8 mouse cellular contexts compared by ENCODE assay signal in genomic region chr2:150688541-150689186, GRCm38 (mm10). TPM values are rescaled to one million over a fixed set of nuclear protein-coding genes. Genes with fewer than 3 reads are reported as not detected.
DNase-seq lines count a peak whose midpoint lies in the region; ATAC-seq and TF ChIP-seq lines count a peak whose summit lies in the region.
"Had no signal": no experiment of that assay in that cellular context is flagged by ENCODE, and none has a peak within 500 bp of the region (broad histone marks: within the 10 kb centered on the region; RNA-seq: fewer than 3 reads in every experiment).

No protein-coding gene starts in this region.

- no peak for ATAC-seq in liver, embryonic 15.5 days (ENCODE audit: insufficient read depth)
- ATAC-seq in stomach, embryonic 14.5 days (ENCODE audit: insufficient number of reproducible peaks, insufficient read depth, low FRiP score, low read depth) = no peak

- H3K9ac ChIP-seq in heart, adult 2 months (ENCODE audit: low read depth, low read length) = no peak overlapping the region
- H3K9ac ChIP-seq in liver, embryonic 15.5 days = no peak overlapping the region
- H3K9ac ChIP-seq in stomach, embryonic 14.5 days (replicated peaks; ENCODE audit: low read depth, low read length) = no peak overlapping the region

- H3K4me1 ChIP-seq in heart, adult 2 months (ENCODE audit: control insufficient read depth, insufficient read depth, low read length) = no peaks in the 10 kb centered on the region
- H3K4me1 ChIP-seq in liver, embryonic 15.5 days (replicated peaks) = no peaks in the 10 kb centered on the region
- H3K4me1 ChIP-seq in stomach, embryonic 14.5 days (ENCODE audit: control insufficient read depth, insufficient read depth, low read length) = peaks cover 6% of the 10 kb centered on the region; the same call in 1 of the 2 replicates

- TF ChIP-seq EP300 in heart, adult 2 months (IDR thresholded peaks at IDR 0.05; ENCODE audit: insufficient read depth, low read depth, low read length) = no peak

- no peak overlapping the region for H3K27ac ChIP-seq in heart, adult 2 months
- H3K27ac ChIP-seq in liver, embryonic 15.5 days (replicated peaks) = no peak overlapping the region
- no peak overlapping the region for H3K27ac ChIP-seq in stomach, embryonic 14.5 days (ENCODE audit: low read length)

- peak overlapping the region; percentile 41; the same call in 1 of the 2 replicates for H3K4me2 ChIP-seq in liver, embryonic 15.5 days
- peak overlapping the region; percentile 50 for H3K4me2 ChIP-seq in stomach, embryonic 14.5 days (replicated peaks; ENCODE audit: low read depth, low read length)

- 0 out of 2 replicates have a peak, but pooled peaks have one; percentile 1 for TF ChIP-seq CTCF in heart, adult 2 months (IDR thresholded peaks at IDR 0.05)

- H3K27me3 ChIP-seq in heart, adult 2 months (ENCODE audit: control insufficient read depth, insufficient read depth, low read length) = peaks cover 12% of the 10 kb centered on the region
- H3K27me3 ChIP-seq in liver, embryonic 15.5 days = peaks cover 86% of the 10 kb centered on the region
- peaks cover 37% of the 10 kb centered on the region for H3K27me3 ChIP-seq in stomach, embryonic 14.5 days (ENCODE audit: control insufficient read depth, insufficient read depth, low read length)

- no peaks in the 10 kb centered on the region for H3K36me3 ChIP-seq in heart, adult 2 months (ENCODE audit: control insufficient read depth, insufficient read depth, low read length)
- no peaks in the 10 kb centered on the region for H3K36me3 ChIP-seq in liver, embryonic 15.5 days (replicated peaks)
- H3K36me3 ChIP-seq in stomach, embryonic 14.5 days (ENCODE audit: control insufficient read depth, insufficient read depth, low read length) = no peaks in the 10 kb centered on the region

- no peak for TF ChIP-seq POLR2A in heart, adult 2 months (IDR thresholded peaks at IDR 0.05; ENCODE audit: insufficient read depth, low read depth, low read length)

- intact Hi-C loops in heart, adult 2 months (cut with DNase I) = no loop called here

- DNase-seq in thymus, postnatal 14 days = peak; percentile 9
- no peak for DNase-seq in thymus, postnatal 36 days
- DNase-seq in cerebellum, postnatal 14 days = peak; percentile 89 to 98
- peak; percentile 65 to 75 for DNase-seq in heart, adult 2 months
- peak; percentile 44 for DNase-seq in kidney, adult 11 months

- H3K4me3 ChIP-seq in heart, adult 2 months = peak overlapping the region; percentile 22
- H3K4me3 ChIP-seq in liver, embryonic 15.5 days (replicated peaks) = 0 out of 2 replicates have a peak overlapping the region, but pooled peaks have one; percentile 12
- peak overlapping the region; percentile 29 for H3K4me3 ChIP-seq in stomach, embryonic 14.5 days (ENCODE audit: low read depth, low read length)

- no peaks in the 10 kb centered on the region for H3K79me2 ChIP-seq in heart, adult 2 months (replicated peaks; ENCODE audit: control insufficient read depth, insufficient read depth, low read length)

- WGBS in heart, adult 2 months = under 1% methylated on average over 44 of the region's 44 CpGs
- WGBS in liver, embryonic 15.5 days (ENCODE audit: insufficient replicate concordance) = 2% methylated on average over 44 of the region's 44 CpGs
- under 1% methylated on average over 42 of the region's 44 CpGs for WGBS in stomach, embryonic 14.5 days

- H3K9me3 ChIP-seq in liver, embryonic 15.5 days (replicated peaks) = no peaks in the 10 kb centered on the region
- no peaks in the 10 kb centered on the region for H3K9me3 ChIP-seq in stomach, embryonic 14.5 days (ENCODE audit: control insufficient read depth, low read depth, low read length)

RNA-seq across cellular contexts. Expression of gene Vsx1, which starts 0.5 kb away (rescaled TPM):
- total RNA-seq in heart, adult 2 months (2021) = under 1 TPM; 0.10 to 0.14 TPM
- not detected in 2 replicates for polyA plus RNA-seq in heart, adult 2 months (2012; rRNA removed)
- polyA plus RNA-seq in liver, embryonic 15.5 days (2015; fragmentation: Nextera tagmentation; extraction: Ambion mirVana) = not detected in 2 replicates
- not detected in 2 replicates for polyA plus RNA-seq in stomach, embryonic 14.5 days (2014; fragmentation: Nextera tagmentation; extraction: Ambion mirVana)
- total RNA-seq: left cerebral cortex, postnatal 25 days had no signal

RNA-seq across cellular contexts. Expression of gene Acss1, which starts 20.4 kb away (rescaled TPM):
- total RNA-seq in heart, adult 2 months (2021) = 100 to 1,000 TPM; 256 to 332 TPM
- polyA plus RNA-seq in heart, adult 2 months (2012; rRNA removed) = 301 and 494 TPM in 2 replicates
- polyA plus RNA-seq in liver, embryonic 15.5 days (2015; fragmentation: Nextera tagmentation; extraction: Ambion mirVana) = 45.3 and 50.8 TPM in 2 replicates
- polyA plus RNA-seq in stomach, embryonic 14.5 days (2014; fragmentation: Nextera tagmentation; extraction: Ambion mirVana) = 28.7 and 29.1 TPM in 2 replicates

Comparison
In these comparisons a context has a peak if more than half of its experiments do, and no peak if none do; other contexts are left out.
1. DNase-seq: peak in thymus, postnatal 14 days (single experiment), cerebellum, postnatal 14 days (2 of 2), heart, adult 2 months (2 of 2) and kidney, adult 11 months (single experiment); none in thymus, postnatal 36 days (0 of 2).
2. Peak in every context shown above with its lines, with median percentiles within 50 percentile points of each other: H3K4me3 ChIP-seq.